Comparison of ENCODE assay signal across 11 mouse cellular contexts in genomic region chr1:151461265-151461664, GRCm38 (mm10). TPM values are rescaled to one million over a fixed set of nuclear protein-coding genes. Genes with fewer than 3 reads are reported as not detected.
DNase-seq lines count a peak whose midpoint lies in the region; ATAC-seq and TF ChIP-seq lines count a peak whose summit lies in the region.
"Had no signal": no experiment of that assay in that cellular context is flagged by ENCODE, and none has a peak within 500 bp of the region (broad histone marks: within the 10 kb centered on the region; RNA-seq: fewer than 3 reads in every experiment).

No protein-coding gene starts in this region.

- peaks cover 25% of the 10 kb centered on the region for H3K36me3 ChIP-seq in intestine, postnatal 0 days (ENCODE audit: control insufficient read depth, insufficient read depth)
- no peaks in the 10 kb centered on the region for H3K36me3 ChIP-seq in intestine, embryonic 15.5 days
- peaks cover 32% of the 10 kb centered on the region for H3K36me3 ChIP-seq in kidney, embryonic 14.5 days (ENCODE audit: control insufficient read depth, insufficient read depth, low read length)

- peak; percentile 50 for TF ChIP-seq CTCF in intestine, postnatal 0 days (IDR thresholded peaks at IDR 0.05; ENCODE audit: low read depth)

- no peak for ATAC-seq in intestine, postnatal 0 days
- ATAC-seq in intestine, embryonic 15.5 days = no peak
- peak; percentile 61; the same call in 1 of the 2 replicates for ATAC-seq in megakaryocyte-erythroid progenitor cell, adult 5-6 weeks (replicated peaks; ENCODE audit: low FRiP score, low TSS enrichment, poor library complexity, severe bottlenecking)
- no peak for ATAC-seq in kidney, embryonic 14.5 days (ENCODE audit: low FRiP score, low TSS enrichment)

- H3K9me3 ChIP-seq in intestine, postnatal 0 days (ENCODE audit: control insufficient read depth) = no peaks in the 10 kb centered on the region
- no peaks in the 10 kb centered on the region for H3K9me3 ChIP-seq in intestine, embryonic 15.5 days
- no peaks in the 10 kb centered on the region for H3K9me3 ChIP-seq in kidney, embryonic 14.5 days (ENCODE audit: control insufficient read depth, low read length)
- H3K9me3 ChIP-seq: megakaryocyte, embryonic 14.5 days had no signal

- no peak overlapping the region for H3K4me3 ChIP-seq in intestine, postnatal 0 days (ENCODE audit: low read depth, low read length)
- no peak overlapping the region for H3K4me3 ChIP-seq in intestine, embryonic 15.5 days (replicated peaks)
- H3K4me3 ChIP-seq in kidney, embryonic 14.5 days (ENCODE audit: low read length) = no peak overlapping the region
- H3K4me3 ChIP-seq: megakaryocyte, embryonic 14.5 days had no signal

- H3K4me1 ChIP-seq in intestine, postnatal 0 days (replicated peaks; ENCODE audit: control insufficient read depth, insufficient read depth, low read length) = no peaks in the 10 kb centered on the region
- no peaks in the 10 kb centered on the region for H3K4me1 ChIP-seq in intestine, embryonic 15.5 days (replicated peaks)
- no peaks in the 10 kb centered on the region for H3K4me1 ChIP-seq in kidney, embryonic 14.5 days (ENCODE audit: control insufficient read depth, insufficient read depth, low read length)

- H3K9ac ChIP-seq in intestine, postnatal 0 days (ENCODE audit: low read depth, low read length) = no peak overlapping the region
- H3K9ac ChIP-seq in intestine, embryonic 15.5 days = no peak overlapping the region
- no peak overlapping the region for H3K9ac ChIP-seq in kidney, embryonic 14.5 days (ENCODE audit: low read depth, low read length)

- no peak overlapping the region for H3K27ac ChIP-seq in intestine, postnatal 0 days (ENCODE audit: low read depth, low read length)
- no peak overlapping the region for H3K27ac ChIP-seq in intestine, embryonic 15.5 days
- no peak overlapping the region for H3K27ac ChIP-seq in kidney, embryonic 14.5 days (ENCODE audit: low read depth, low read length)

- peak; percentile 11 for DNase-seq in right cerebral cortex, postnatal 14 days
- no peak for DNase-seq in right cerebral cortex, adult 18-20 months
- DNase-seq in R1 (ENCODE audit: low read depth, low spot score) = peak; percentile 72
- DNase-seq in left cerebral cortex, adult 18-20 months (ENCODE audit: low spot score in 2 of 2) = no peak
- DNase-seq: cerebellum, adult 2 months; kidney, postnatal 14 days had no signal

- H3K27me3 ChIP-seq in intestine, postnatal 0 days (replicated peaks; ENCODE audit: control insufficient read depth, insufficient read depth, low read length) = no peaks in the 10 kb centered on the region
- no peaks in the 10 kb centered on the region for H3K27me3 ChIP-seq in intestine, embryonic 15.5 days (replicated peaks)
- no peaks in the 10 kb centered on the region for H3K27me3 ChIP-seq in kidney, embryonic 14.5 days (ENCODE audit: control insufficient read depth, insufficient read depth, low read length)
- H3K27me3 ChIP-seq: megakaryocyte, embryonic 14.5 days had no signal

- no peak overlapping the region for H3K4me2 ChIP-seq in intestine, postnatal 0 days (replicated peaks; ENCODE audit: low read depth)
- H3K4me2 ChIP-seq in intestine, embryonic 15.5 days (replicated peaks) = no peak overlapping the region
- H3K4me2 ChIP-seq in kidney, embryonic 14.5 days (replicated peaks; ENCODE audit: low read depth, low read length) = no peak overlapping the region

- 84% methylated on average over 9 of the region's 9 CpGs for WGBS in intestine, postnatal 0 days
- WGBS in intestine, embryonic 15.5 days = 80% methylated on average over 9 of the region's 9 CpGs
- 83% methylated on average over 9 of the region's 9 CpGs for WGBS in kidney, embryonic 14.5 days

RNA-seq across cellular contexts. Expression of gene Trmt1l, which starts 32.9 kb away (rescaled TPM):
- 18.5 and 21.7 TPM in 2 replicates for polyA plus RNA-seq in intestine, postnatal 0 days (2015; fragmentation: Nextera tagmentation; extraction: Ambion mirVana)
- polyA plus RNA-seq in intestine, embryonic 15.5 days (2015; fragmentation: Nextera tagmentation; extraction: Ambion mirVana) = 39.3 and 42.8 TPM in 2 replicates
- 42.4 and 44.1 TPM in 2 replicates for total RNA-seq in megakaryocyte-erythroid progenitor cell, adult 5-6 weeks (2014; fragmentation: Nextera tagmentation)
- 29.1 and 33.0 TPM in 2 replicates for total RNA-seq in megakaryocyte-erythroid progenitor cell, adult 5-6 weeks (2017)
- 41.7 and 48.0 TPM in 2 replicates for polyA plus RNA-seq in kidney, embryonic 14.5 days (2014; fragmentation: Nextera tagmentation; extraction: Ambion mirVana)
- total RNA-seq in left cerebral cortex, adult 18-20 months (2021) = 10 to 100 TPM; 27.3 to 30.5 TPM

RNA-seq across cellular contexts. Expression of gene Swt1, which starts 33.0 kb away (rescaled TPM):
- polyA plus RNA-seq in intestine, postnatal 0 days (2015; fragmentation: Nextera tagmentation; extraction: Ambion mirVana) = 56.7 and 66.5 TPM in 2 replicates
- 29.1 and 39.7 TPM in 2 replicates for polyA plus RNA-seq in intestine, embryonic 15.5 days (2015; fragmentation: Nextera tagmentation; extraction: Ambion mirVana)
- total RNA-seq in megakaryocyte-erythroid progenitor cell, adult 5-6 weeks (2014; fragmentation: Nextera tagmentation) = 22.3 and 41.0 TPM in 2 replicates
- total RNA-seq in megakaryocyte-erythroid progenitor cell, adult 5-6 weeks (2017) = 23.5 and 35.5 TPM in 2 replicates
- 27.6 and 27.9 TPM in 2 replicates for polyA plus RNA-seq in kidney, embryonic 14.5 days (2014; fragmentation: Nextera tagmentation; extraction: Ambion mirVana)
- total RNA-seq in left cerebral cortex, adult 18-20 months (2021) = 10 to 100 TPM; 12.2 to 14.3 TPM

RNA-seq across cellular contexts. Expression of gene Rnf2, which starts 39.5 kb away (rescaled TPM):
- 26.9 and 31.4 TPM in 2 replicates for polyA plus RNA-seq in intestine, postnatal 0 days (2015; fragmentation: Nextera tagmentation; extraction: Ambion mirVana)
- 57.4 and 68.1 TPM in 2 replicates for polyA plus RNA-seq in intestine, embryonic 15.5 days (2015; fragmentation: Nextera tagmentation; extraction: Ambion mirVana)
- total RNA-seq in megakaryocyte-erythroid progenitor cell, adult 5-6 weeks (2014; fragmentation: Nextera tagmentation) = 32.6 and 33.0 TPM in 2 replicates
- total RNA-seq in megakaryocyte-erythroid progenitor cell, adult 5-6 weeks (2017) = 72.6 and 115 TPM in 2 replicates
- 82.7 and 105 TPM in 2 replicates for polyA plus RNA-seq in kidney, embryonic 14.5 days (2014; fragmentation: Nextera tagmentation; extraction: Ambion mirVana)
- total RNA-seq in left cerebral cortex, adult 18-20 months (2021) = 10 to 100 TPM; 26.2 to 27.9 TPM

Comparison
In these comparisons a context has a peak if more than half of its experiments do, and no peak if none do; other contexts are left out.
1. DNase-seq: peak in right cerebral cortex, postnatal 14 days (single experiment) and R1 (single experiment); none in right cerebral cortex, adult 18-20 months (single experiment) and left cerebral cortex, adult 18-20 months (0 of 2).